Mouse (Mus musculus): ENCODE results near the gene Enah.

Enah gene

DNA sequence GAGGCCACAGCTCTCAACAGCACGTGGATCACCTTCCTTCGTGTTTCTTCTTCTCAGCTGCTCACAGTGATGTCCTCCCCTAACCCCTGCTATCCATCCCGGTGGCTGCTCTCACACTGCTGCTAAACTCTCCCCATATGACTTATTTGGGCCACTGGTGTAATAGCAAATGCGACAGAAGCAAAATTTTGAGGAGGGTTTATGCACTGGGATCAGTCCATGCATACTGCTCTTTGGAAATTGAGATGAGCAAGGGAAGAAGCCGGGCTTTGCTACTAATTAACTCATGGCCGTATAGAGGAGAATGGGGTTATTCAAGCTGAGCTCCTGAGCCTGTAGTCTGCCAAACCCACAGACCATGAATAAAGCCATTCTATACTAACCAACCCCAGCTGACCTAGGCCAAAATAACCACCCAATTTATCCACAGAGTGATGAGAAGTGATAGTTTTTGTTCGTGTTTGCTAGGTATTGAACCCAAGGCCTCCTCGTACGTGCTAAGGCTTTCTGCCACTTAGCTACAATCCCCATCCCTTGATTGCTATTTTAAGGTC lies 7.7 kb upstream of the Enah start:
- DNase-seq (ENCODE audit: low spot score), result no peak

GRCm38 (mm10) chr1:182026821-182027220 lies 7.0 kb upstream of the Enah start:
- no peak for DNase-seq (ENCODE audit: low spot score)

DNA sequence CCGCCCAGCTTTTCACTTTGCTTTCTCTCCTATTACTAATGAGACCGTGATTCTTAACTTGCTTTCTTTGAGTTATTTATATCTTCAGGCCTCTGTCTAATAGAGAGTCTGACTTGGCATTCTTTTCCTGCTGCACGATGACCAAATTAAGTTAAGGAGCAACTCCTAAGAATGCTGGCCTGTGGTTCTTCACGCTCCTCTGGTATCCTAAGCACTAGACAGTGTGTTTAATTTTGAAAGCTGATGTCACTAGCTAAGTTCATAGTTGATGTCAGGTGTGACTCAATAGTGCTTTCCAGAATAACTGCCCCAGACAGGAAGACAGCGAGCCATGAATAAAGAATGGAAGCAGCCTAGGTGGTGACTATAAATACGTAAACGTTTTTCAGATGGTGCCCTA lies 6.3 kb upstream of the Enah start:
- no peak for DNase-seq (ENCODE audit: low spot score)

- DNase-seq (ENCODE audit: low spot score), result no peak
These were observed 2.0 kb upstream of the Enah start for GRCm38 (mm10) chr1:182021691-182022299.

DNA sequence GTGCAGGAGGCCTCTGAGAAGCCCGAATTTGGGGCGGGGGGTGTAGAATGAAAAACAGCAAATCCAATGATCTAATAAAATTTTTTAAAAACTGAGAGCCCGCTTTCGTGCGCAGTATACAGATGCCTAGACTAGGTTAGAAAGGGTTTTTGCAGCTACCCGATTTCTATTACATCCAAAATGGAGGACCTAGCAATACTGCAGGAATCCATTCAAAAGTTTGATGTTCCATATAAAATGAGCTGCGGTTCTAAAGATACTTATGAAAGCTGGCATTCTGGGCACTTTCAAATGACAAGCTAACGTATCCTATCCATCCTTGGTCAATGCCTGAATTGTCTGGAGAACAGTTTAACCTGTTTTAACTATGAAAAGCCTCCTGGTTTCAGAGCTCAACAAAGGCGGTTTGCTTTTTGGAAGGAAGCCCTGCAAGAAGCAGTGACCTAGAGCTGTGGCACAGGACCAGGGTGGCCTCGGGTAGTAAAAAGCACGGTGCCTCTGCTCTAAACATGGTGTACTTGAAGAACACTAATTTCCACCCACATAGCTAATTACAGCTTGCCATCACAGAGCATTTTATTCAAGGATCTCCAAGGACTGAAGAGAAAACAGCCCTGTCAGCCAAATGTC lies 1.2 kb upstream of the Enah start:
- no peak for DNase-seq (ENCODE audit: low spot score)

DNA sequence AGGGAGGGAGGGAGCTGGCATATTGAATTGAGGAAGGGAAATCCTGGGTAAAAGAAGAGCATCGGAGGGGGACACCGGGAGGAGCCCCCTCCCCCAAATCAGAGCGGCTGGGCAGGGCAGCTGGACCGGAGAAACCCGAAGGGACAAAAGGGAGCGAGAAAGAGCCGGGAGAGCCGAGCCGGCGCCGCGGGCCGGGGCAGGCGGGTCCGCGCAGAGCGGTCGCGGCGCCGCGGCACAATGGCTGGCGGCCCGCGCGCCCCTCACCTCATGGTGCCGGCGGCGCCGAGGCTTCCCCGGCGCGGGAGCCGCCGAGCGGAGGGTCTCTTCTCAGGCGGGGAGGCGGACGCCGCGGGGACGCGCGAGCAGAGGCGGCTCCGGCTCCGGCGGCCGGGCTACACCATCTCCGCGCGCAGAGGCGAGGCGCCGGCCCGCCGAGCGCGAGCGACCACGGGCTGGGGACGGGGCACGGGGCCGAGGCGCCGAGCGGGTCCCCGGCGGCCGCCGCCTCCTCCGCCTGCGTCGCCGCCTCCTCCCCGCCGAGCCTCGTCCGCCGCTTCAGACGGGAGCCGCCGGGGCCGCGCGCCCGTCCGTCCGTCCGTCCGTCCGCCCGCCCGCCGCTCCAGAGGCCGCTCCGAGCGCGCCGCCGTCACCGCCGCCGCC lies 394 bp downstream of the Enah start:
- peak; percentile 18 for DNase-seq (ENCODE audit: low spot score)

DNA sequence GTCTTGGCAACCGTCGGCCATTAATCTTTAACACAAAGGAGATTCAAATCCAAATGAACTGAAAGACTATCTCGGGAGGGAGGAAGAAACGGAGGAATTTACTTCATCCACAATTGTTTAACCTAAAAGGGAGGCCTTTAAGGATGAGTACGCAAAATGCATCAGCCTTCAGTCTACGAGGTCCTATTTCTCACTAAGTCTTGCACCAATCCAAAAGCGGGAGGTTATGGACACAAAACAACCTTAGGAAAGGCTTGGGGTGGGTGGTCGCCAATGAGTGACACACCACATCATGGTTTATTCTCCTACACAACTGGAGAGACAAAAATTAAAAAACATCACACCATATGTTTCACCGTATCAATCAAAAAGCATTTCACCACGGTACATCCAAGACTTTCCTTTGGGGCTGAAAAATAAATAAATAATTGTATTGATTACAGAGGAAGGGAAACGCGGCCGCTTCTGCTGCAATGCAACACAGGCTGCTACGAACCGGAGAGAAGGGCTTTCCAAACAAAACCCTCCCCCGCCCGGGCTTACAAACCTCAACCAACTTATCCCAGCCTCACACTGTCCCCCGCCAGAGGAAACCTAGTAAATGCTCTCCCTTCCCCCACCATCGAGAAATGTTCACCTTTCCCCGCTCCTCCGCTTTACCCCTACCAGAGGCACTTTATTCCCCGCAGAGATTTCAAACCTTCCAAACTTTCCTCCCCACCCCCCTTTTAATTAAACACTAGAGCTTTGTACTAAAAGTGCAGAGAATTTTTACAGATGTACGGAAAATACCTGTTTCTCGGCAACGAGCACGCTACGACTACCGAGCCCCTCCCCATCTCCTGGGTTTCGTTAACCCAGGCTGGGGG lies 1.2 kb downstream of the Enah start:
- peak; percentile 17 for DNase-seq (ENCODE audit: low spot score)

- DNase-seq (ENCODE audit: low spot score), result no peak
These were observed 14.0 kb downstream of the Enah start for GRCm38 (mm10) chr1:182005831-182006230.

DNA sequence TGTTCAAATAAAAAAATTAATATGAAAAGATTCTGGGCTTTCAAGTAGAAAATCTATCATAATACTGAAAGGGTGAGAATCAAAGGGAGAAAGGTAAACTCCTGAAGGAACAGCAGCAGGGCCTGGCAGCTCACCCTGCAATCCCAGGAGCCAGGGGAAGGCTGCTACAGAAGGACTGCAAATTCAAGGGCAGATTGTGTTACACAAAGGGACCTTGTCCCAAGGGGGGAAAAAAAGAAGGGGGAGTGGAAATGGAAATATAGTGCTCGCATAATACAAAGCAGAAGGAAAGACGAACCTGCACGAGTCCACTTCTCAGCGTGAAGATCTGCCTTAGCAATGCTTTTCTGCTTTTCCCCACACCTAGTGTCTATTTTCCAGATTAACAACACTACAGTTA lies 21.1 kb downstream of the Enah start:
- no peak for DNase-seq (ENCODE audit: low spot score)

- DNase-seq (ENCODE audit: low spot score), result no peak
These were observed 22.0 kb downstream of the Enah start for GRCm38 (mm10) chr1:181997791-181998190.

DNA sequence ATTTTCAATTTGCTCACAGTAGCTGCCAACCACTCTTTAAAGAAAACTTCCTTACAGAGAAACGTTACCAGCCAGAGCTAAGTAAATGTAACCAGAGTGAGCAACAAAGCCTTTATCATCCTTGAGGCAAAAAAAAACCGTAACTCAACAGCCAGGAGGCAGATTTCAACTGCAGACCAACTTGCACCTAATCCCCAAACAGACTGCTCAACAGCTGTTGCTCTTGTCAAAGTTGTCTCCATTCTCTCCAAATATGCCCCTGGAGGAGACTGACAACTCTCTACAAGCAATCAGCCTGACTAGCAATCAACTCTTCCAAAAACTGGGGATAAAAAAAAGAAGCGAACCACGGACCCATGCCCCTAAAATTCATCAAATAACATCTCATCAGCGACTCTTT lies 26.2 kb downstream of the Enah start:
- no peak for DNase-seq (ENCODE audit: low spot score)

DNA sequence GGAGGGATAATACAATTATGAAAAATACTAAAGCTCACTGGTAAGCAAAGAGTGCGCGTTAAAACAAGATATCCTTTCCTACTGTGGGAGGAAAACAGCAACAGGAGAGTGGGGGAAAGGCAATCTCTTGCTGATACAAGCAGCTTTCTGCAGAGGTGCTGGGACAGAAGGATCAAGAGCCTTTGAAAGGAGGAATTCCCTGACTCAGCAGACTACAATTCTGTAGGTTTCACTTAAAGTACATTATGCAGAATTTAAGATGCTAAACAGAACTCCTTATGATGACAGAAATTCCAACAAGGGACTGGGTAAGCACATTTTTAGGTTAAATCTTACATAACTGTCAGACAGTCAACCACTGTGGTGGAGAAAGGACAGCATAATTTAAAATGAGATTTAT lies 31.4 kb downstream of the Enah start:
- no peak for DNase-seq (ENCODE audit: low spot score)

DNA sequence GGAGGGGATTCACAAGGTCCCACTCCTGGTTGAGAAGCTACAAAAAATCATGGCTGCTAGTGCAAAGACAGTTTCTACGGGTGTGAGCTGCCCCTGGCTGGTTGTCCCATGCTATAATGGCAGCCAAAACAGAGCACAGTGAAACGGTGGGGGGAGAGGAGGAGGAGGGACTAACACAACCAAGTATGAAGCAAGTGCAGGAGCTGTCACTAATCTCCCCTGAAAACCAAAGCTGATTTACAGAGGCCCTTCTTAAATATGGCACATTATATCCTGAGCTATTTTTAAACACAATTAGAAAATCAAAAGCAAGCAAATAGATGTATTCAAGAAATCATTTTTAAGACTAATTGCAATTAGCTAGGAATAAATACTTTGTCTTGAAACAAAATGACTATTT lies 32.6 kb downstream of the Enah start:
- no peak for DNase-seq (ENCODE audit: low spot score)

DNA sequence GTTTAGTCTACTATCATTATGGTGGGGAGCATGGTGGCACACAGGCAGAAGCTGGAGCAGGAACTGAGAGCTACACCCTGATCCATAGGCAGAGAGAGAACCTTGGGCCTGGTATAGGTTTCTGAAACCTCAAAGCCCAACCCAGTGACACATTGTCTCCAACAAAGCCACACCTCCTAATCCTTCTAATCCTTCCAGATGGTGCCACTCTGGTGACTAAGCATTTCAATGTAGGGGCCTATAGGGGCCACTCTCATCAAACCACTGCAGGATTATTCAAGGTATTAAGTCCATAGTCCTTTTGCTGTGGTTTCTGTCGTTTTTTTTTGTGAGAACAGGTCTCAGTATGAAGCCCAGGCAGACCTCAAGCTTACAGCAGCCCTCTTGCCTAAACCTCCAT lies 33.9 kb downstream of the Enah start:
- DNase-seq (ENCODE audit: low spot score), result no peak

- no peak for DNase-seq (ENCODE audit: low spot score)
These were observed 35.0 kb downstream of the Enah start for GRCm38 (mm10) chr1:181984811-181985210.

- no peak for DNase-seq (ENCODE audit: low spot score)
These were observed 39.6 kb downstream of the Enah start for GRCm38 (mm10) chr1:181980017-181980719.

- DNase-seq (ENCODE audit: low spot score), result no peak
These were observed 44.3 kb downstream of the Enah start for GRCm38 (mm10) chr1:181975510-181975909.

GRCm38 (mm10) chr1:181974897-181975296 lies 44.9 kb downstream of the Enah start:
- no peak for DNase-seq (ENCODE audit: low spot score)

GRCm38 (mm10) chr1:181965277-181965676 lies 54.5 kb downstream of the Enah start:
- DNase-seq (ENCODE audit: low spot score), result no peak

DNA sequence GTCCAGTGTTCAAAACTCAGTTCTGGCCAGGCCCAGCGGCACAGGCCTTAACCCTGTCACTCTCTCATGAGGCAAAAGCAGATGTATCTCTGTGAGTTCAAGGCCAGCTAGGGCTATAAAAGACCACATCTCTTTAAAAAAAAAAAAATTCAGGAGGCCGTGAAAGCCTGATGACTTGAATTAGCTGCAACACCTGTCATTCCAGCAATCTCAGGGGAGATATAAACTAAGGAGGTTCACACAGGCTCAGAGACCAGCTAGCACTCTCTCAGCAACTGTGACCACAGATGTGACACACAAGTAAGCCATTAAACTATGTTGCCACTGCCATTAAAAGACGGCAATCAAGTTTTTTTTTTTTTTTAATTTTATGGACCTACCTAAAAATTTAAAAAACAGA lies 56.0 kb downstream of the Enah start:
- DNase-seq (ENCODE audit: low spot score), result no peak

DNA sequence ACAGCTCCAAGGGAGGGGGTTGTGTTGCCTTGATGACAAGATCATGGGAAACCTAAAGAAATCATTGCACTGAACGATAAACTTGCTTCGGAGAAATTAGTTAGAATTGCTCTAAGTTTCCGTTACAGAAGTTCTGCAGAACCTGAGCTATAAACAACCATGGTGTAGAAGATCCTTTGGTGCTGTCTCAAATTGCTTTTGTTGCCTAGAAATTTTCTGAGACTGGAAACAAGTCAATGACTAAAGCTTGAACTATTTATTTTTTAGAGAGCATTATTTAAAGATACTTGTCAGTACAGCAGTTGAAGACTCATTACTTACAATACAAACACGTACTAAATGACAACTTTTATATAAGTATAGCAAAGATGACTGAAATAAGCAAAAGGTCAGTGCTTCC lies 56.4 kb downstream of the Enah start:
- no peak for DNase-seq (ENCODE audit: low spot score)

- no peak for DNase-seq (ENCODE audit: low spot score)
These were observed 59.4 kb downstream of the Enah start for GRCm38 (mm10) chr1:181960383-181960782.
